21 mouse cellular contexts compared by ENCODE assay signal in the genomic region with DNA sequence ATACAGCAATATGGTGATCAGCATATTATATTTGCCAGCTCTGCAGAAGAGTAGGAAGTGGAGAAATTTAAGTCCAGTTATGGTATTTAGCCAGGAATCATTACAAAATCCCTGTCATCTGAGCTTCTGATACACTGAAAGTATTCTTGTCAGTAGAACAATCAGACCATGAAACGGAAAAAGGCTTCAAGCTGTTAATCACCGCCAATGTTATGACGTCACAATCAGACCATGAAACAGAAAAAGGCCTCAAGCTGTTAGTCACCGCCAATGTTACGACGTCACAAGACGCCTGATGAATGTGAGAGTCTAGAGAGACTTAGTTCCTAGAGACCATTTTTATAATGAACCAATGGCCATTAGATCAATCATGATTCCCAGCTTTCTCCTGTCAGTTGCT. TPM values are rescaled to one million over a fixed set of nuclear protein-coding genes. Genes with fewer than 3 reads are reported as not detected.
DNase-seq lines count a peak whose midpoint lies in the region; ATAC-seq and TF ChIP-seq lines count a peak whose summit lies in the region.
"Had no signal": no experiment of that assay in that cellular context is flagged by ENCODE, and none has a peak within 500 bp of the region (broad histone marks: within the 10 kb centered on the region; RNA-seq: fewer than 3 reads in every experiment).

No protein-coding gene starts in this region.

- H3K27me3 ChIP-seq in lung, postnatal 0 days (replicated peaks; ENCODE audit: insufficient read depth, low read length), result no peaks in the 10 kb centered on the region
- H3K27me3 ChIP-seq: kidney, embryonic 15.5 days; neural tube, embryonic 13.5 days; stomach, embryonic 15.5 days had no signal

- H3K4me1 ChIP-seq in lung, postnatal 0 days (ENCODE audit: insufficient read depth, low read depth, low read length), result no peaks in the 10 kb centered on the region
- H3K4me1 ChIP-seq: kidney, embryonic 15.5 days; neural tube, embryonic 13.5 days; stomach, embryonic 15.5 days had no signal

- no peak for ATAC-seq in lung, postnatal 0 days
- ATAC-seq: hindbrain, postnatal 0 days; intestine, postnatal 0 days had no signal

- DNase-seq in embryo, embryonic 10 days (ENCODE audit: low spot score), result peak; percentile 7
- no peak for DNase-seq in embryo, embryonic 9.5 days (ENCODE audit: extremely low spot score)
- peak; percentile 33 for DNase-seq in lung, postnatal 0 days (ENCODE audit: low spot score)
- no peak for DNase-seq in lung, postnatal 4 days
- peak; percentile 41 for DNase-seq in brain, adult 2 months (ENCODE audit: low read depth, low spot score)
- peak; percentile 19 for DNase-seq in retina, embryonic 14.5 days (ENCODE audit: low spot score)
- no peak for DNase-seq in adrenal gland, postnatal 25 days
- DNase-seq in cerebellum, postnatal 14 days, result no peak
- DNase-seq: cerebellum, adult 2 months; cerebellum, postnatal 36 days; kidney, postnatal 36 days; layer of hippocampus, postnatal 36 days; lung, postnatal 36 days; right cerebral cortex, adult 18-20 months; thymus, postnatal 4 days had no signal

- H3K4me3 ChIP-seq in lung, postnatal 0 days (ENCODE audit: low read depth, low read length), result no peak overlapping the region
- H3K4me3 ChIP-seq: kidney, embryonic 15.5 days; neural tube, embryonic 13.5 days; stomach, embryonic 15.5 days had no signal

- H3K27ac ChIP-seq in lung, postnatal 0 days (ENCODE audit: low read length), result no peak overlapping the region
- H3K27ac ChIP-seq: hindbrain, postnatal 0 days; kidney, embryonic 15.5 days; neural tube, embryonic 13.5 days; stomach, embryonic 15.5 days had no signal

- H3K9ac ChIP-seq in lung, postnatal 0 days (replicated peaks; ENCODE audit: low read depth), result no peak overlapping the region
- H3K9ac ChIP-seq: kidney, embryonic 15.5 days; neural tube, embryonic 13.5 days; stomach, embryonic 15.5 days had no signal

- TF ChIP-seq EP300 in lung, postnatal 0 days (IDR thresholded peaks at IDR 0.05), result no peak

- no peaks in the 10 kb centered on the region for H3K36me3 ChIP-seq in lung, postnatal 0 days (ENCODE audit: insufficient read depth, low read length)
- H3K36me3 ChIP-seq: kidney, embryonic 15.5 days; neural tube, embryonic 13.5 days; stomach, embryonic 15.5 days had no signal

- WGBS in lung, postnatal 0 days, result 72% methylated on average over 7 of the region's 7 CpGs

- no peak for TF ChIP-seq CTCF in lung, postnatal 0 days (IDR thresholded peaks at IDR 0.05)

- no peak overlapping the region for H3K4me2 ChIP-seq in lung, postnatal 0 days (replicated peaks; ENCODE audit: low read depth, low read length)
- H3K4me2 ChIP-seq: heart, embryonic 11.5 days; kidney, embryonic 15.5 days; neural tube, embryonic 13.5 days; stomach, embryonic 15.5 days had no signal

- H3K9me3 ChIP-seq in lung, postnatal 0 days (ENCODE audit: low read length), result no peaks in the 10 kb centered on the region
- H3K9me3 ChIP-seq: kidney, embryonic 15.5 days; neural tube, embryonic 13.5 days; stomach, embryonic 15.5 days had no signal

RNA-seq across cellular contexts. Expression of a gene that starts 59.4 kb away (rescaled TPM):
- polyA plus RNA-seq in lung, postnatal 0 days (2015; fragmentation: Nextera tagmentation; extraction: Ambion mirVana), result 1.3 and 2.6 TPM in 2 replicates
- total RNA-seq in adrenal gland, postnatal 25 days (2021), result 13.6 and 15.1 TPM in 2 replicates

Comparison
In these comparisons a context has a peak if more than half of its experiments do, and no peak if none do; other contexts are left out.
1. DNase-seq: peak in embryo, embryonic 10 days (single experiment), lung, postnatal 0 days (single experiment), brain, adult 2 months (single experiment) and retina, embryonic 14.5 days (single experiment); none in embryo, embryonic 9.5 days (single experiment), lung, postnatal 4 days (0 of 2), adrenal gland, postnatal 25 days (single experiment) and cerebellum, postnatal 14 days (0 of 2).